Mouse (Mus musculus) intestine, embryonic 16.5 days (tissue): ENCODE data around the gene Smc6. TPM values are rescaled to one million over a fixed set of nuclear protein-coding genes. Genes with fewer than 3 reads are reported as not detected.

Experiments
- ATAC-seq: fragments of 200-750 bp; cut with Nextera tagmentation; 2 replicates; pipeline ENCODE4 v1.8.0; 2017; ENCODE audit warnings: moderate TSS enrichment, moderate library complexity
- H3K27ac ChIP-seq: fragments of 300-500 bp; sonication (generic); 2 replicates; pipeline ENCODE4 v1.5.1; 2014; ENCODE audit warnings: mild to moderate bottlenecking, low read length
- H3K27me3 ChIP-seq: fragments of 300-500 bp; sonication (generic); replicated peaks from 2 replicates; pipeline ENCODE4 v1.6.1; 2014; ENCODE audit warnings: low read length, control low read depth, mixed read lengths; ENCODE audit not compliant: control insufficient read depth, insufficient read depth
- H3K36me3 ChIP-seq: fragments of 300-500 bp; sonication (generic); 2 replicates; pipeline ENCODE4 v1.6.1; 2014; ENCODE audit warnings: low read length, control low read depth; ENCODE audit not compliant: control insufficient read depth, insufficient read depth
- H3K4me1 ChIP-seq: fragments of 300-500 bp; sonication (generic); 2 replicates; pipeline ENCODE4 v1.6.1; 2014; ENCODE audit warnings: low read length, control low read depth, mixed read lengths; ENCODE audit not compliant: control insufficient read depth, insufficient read depth
- H3K4me2 ChIP-seq: fragments of 300-500 bp; sonication (generic); 2 replicates; pipeline ENCODE4 v1.6.1; 2014; ENCODE audit warnings: low read depth, low read length, control low read depth
- H3K4me3 ChIP-seq: fragments of 300-500 bp; sonication (generic); 2 replicates; pipeline ENCODE4 v1.5.1; 2014; ENCODE audit warnings: mild to moderate bottlenecking, low read length
- H3K9ac ChIP-seq: fragments of 300-500 bp; sonication (generic); 2 replicates; pipeline ENCODE4 v1.6.1; 2014; ENCODE audit warnings: low read depth, low read length
- H3K9me3 ChIP-seq: fragments of 300-500 bp; sonication (generic); 2 replicates; pipeline ENCODE4 v1.6.1; 2016; ENCODE audit warnings: low read length, control low read depth; ENCODE audit not compliant: control insufficient read depth
- WGBS: fragments of 180-500 bp; shearing (Covaris S2); extraction: QIAGEN DNeasy Blood & Tissue Kit; methylation state at CpG from one replicate; pipeline ENCODE4 v1.1.7; 2014; 5-methylcytosine and 5-hydroxymethylcytosine counted together
- microRNA-seq: library from miRNA; unstranded; fragments of <30 nt; microRNA quantifications from one replicate; pipeline ENCODE4, GENCODE M21; 2016
- polyA plus RNA-seq: library from polyadenylated mRNA; unstranded; fragments of >200 nt; fragmentation: Nextera tagmentation; extraction: Ambion mirVana; gene quantifications from 2 replicates; pipeline ENCODE4 v1.2.1, GENCODE M21; 2015

Smc6 gene
- polyA plus RNA-seq, 1 experiment from 2014 or later, result 102 TPM

DNA sequence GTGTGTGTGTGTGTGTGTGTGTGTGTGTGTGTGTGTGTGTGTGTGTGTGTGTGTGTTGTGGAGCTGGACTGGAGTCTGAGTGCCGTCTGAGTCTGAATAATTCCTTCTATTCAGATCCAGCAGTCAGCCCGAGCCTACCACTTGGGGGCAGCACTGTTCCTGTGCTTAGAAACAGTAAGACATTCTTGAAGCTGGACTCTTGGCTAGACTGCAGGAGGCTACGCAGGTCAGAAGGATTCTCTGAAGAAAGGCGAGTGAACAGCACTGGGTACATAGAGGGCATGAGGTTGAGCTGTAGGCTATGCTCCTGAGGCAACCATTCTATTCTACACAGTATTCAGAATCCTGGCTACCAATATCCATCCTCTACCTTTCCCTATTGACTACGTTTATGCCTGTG, 85.2 kb downstream of the Smc6 start:
- H3K27me3 ChIP-seq, result no peaks in the 10 kb centered on the region
- no peak overlapping the region for H3K4me3 ChIP-seq
- no peaks in the 10 kb centered on the region for H3K9me3 ChIP-seq
- H3K36me3 ChIP-seq, result no peaks in the 10 kb centered on the region
- H3K4me2 ChIP-seq, result no peak overlapping the region
- H3K4me1 ChIP-seq, result no peaks in the 10 kb centered on the region
- ATAC-seq, result no peak
- H3K9ac ChIP-seq, result no peak overlapping the region
- H3K27ac ChIP-seq, result no peak overlapping the region
- 30% methylated on average over 5 of the region's 5 CpGs for WGBS

DNA sequence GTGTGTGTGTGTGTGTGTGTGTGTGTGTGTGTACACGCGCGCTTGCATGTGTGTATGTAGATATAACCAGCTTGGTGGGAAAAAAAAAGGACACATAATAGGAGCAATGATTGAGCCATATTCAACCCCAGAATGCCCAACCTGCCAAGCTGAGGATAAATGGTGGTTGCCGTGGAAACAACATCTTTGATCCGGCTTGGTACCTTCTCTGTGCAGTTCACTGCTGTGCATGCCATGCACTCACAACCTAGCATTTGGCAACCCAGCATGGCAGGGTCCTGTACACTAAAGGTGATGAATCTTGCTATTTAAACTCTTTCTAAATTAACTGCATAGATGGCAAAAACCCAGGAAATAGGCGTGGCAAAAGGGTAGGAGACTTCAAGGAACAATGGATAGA, 96.7 kb downstream of the Smc6 start:
- Histone ChIP-seq H3K9ac (no peak overlapping the region), H3K4me3 (no peak overlapping the region), H3K27ac (no peak overlapping the region), H3K4me1 (no peaks in the 10 kb centered on the region), H3K9me3 (no peaks in the 10 kb centered on the region), H3K4me2 (no peak overlapping the region), H3K36me3 (no peaks in the 10 kb centered on the region), H3K27me3 (no peaks in the 10 kb centered on the region)
- WGBS, result 91% methylated on average over 6 of the region's 6 CpGs
- ATAC-seq, result no peak

- Histone ChIP-seq H3K27ac (no peak overlapping the region), H3K9ac (no peak overlapping the region), H3K4me1 (no peaks in the 10 kb centered on the region), H3K4me3 (no peak overlapping the region), H3K4me2 (no peak overlapping the region), H3K9me3 (no peaks in the 10 kb centered on the region), H3K36me3 (no peaks in the 10 kb centered on the region), H3K27me3 (no peaks in the 10 kb centered on the region)
- ATAC-seq, result no peak
- WGBS, result 51% methylated on average over 6 of the region's 6 CpGs
These were observed 99.2 kb downstream of the Smc6 start for GRCm38 (mm10) chr12:11364870-11365269.

GRCm38 (mm10) chr12:11367099-11367765, 101.5 kb downstream of the Smc6 start:
- 57% methylated on average over 3 of the region's 3 CpGs for WGBS
- Histone ChIP-seq H3K36me3 (no peaks in the 10 kb centered on the region), H3K4me2 (no peak overlapping the region), H3K27me3 (no peaks in the 10 kb centered on the region), H3K9ac (no peak overlapping the region), H3K9me3 (no peaks in the 10 kb centered on the region), H3K27ac (no peak overlapping the region), H3K4me3 (no peak overlapping the region), H3K4me1 (no peaks in the 10 kb centered on the region)
- ATAC-seq, result no peak

Small RNA genes within 50 kb of the gene (microRNA-seq; reads per million reads assigned to microRNA genes)
- not detected for gene Mir7675

Other genes starting within 250 kb of the Smc6 start
- gene Kcns3, start 114.8 kb upstream of the Smc6 start, polyA plus RNA-seq, result 4.8 and 6.1 TPM in 2 replicates
- not detected in 2 replicates for gene Msgn1, start 56.9 kb upstream of the Smc6 start, polyA plus RNA-seq
- gene Gen1, start 85 bp upstream of the Smc6 start, polyA plus RNA-seq, result 3.6 and 5.1 TPM in 2 replicates
- gene Vsnl1, start 170.7 kb downstream of the Smc6 start, polyA plus RNA-seq, result 0.50 and 0.61 TPM in 2 replicates
- 0.06 and 0.13 TPM in 2 replicates for gene Rad51ap2, start 190.2 kb downstream of the Smc6 start, polyA plus RNA-seq